7 mouse cellular contexts compared by ENCODE assay signal in the genomic region with DNA sequence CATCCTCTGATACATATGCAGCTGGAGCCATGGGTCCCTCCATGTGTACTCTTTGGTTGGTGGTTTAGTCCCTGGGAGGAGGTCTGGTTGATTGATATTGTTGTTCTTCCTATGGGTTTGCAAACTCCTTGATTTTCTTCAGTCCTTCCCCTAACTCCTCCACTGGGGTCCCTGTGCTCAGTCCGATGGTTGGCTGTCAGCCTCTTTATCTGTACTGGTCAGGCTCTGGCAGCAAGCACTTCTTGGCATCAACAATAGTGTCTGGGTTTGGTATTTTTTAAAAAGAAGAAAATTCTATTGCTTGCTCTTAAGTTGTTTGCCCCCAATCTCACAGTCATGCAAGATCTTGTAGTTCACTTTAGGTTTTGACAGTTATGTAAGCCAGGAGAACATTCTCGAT. TPM values are rescaled to one million over a fixed set of nuclear protein-coding genes. Genes with fewer than 3 reads are reported as not detected.
DNase-seq lines count a peak whose midpoint lies in the region; ATAC-seq and TF ChIP-seq lines count a peak whose summit lies in the region.
"Not testable (repeated sequence)": the region's sequence is repeated elsewhere in the genome, so short reads cannot be mapped to it uniquely, and the experiment has no call there.

No protein-coding gene starts in this region.

- not testable (repeated sequence) for H3K4me1 ChIP-seq in embryonic facial prominence, embryonic 15.5 days; intestine, embryonic 14.5 days (replicated peaks; ENCODE audit: control insufficient read depth, insufficient read depth, low read length)
- peaks cover 10% of the 10 kb centered on the region; the same call in 1 of the 2 replicates for H3K4me1 ChIP-seq in heart, embryonic 15.5 days (replicated peaks)
- H3K4me1 ChIP-seq in kidney, embryonic 15.5 days: peaks cover 30% of the 10 kb centered on the region
- H3K4me1 ChIP-seq in lung, embryonic 16.5 days (replicated peaks; ENCODE audit: control insufficient read depth, insufficient read depth, low read length): peaks cover 12% of the 10 kb centered on the region; the same call in 1 of the 2 replicates
- peaks cover 15% of the 10 kb centered on the region; the same call in 1 of the 2 replicates for H3K4me1 ChIP-seq in stomach, embryonic 16.5 days (ENCODE audit: control insufficient read depth, insufficient read depth, low read length)

- not testable (repeated sequence) for H3K4me2 ChIP-seq in embryonic facial prominence, embryonic 15.5 days (replicated peaks); heart, embryonic 15.5 days; intestine, embryonic 14.5 days (ENCODE audit: low read length); kidney, embryonic 15.5 days; lung, embryonic 16.5 days (ENCODE audit: low read depth, low read length); stomach, embryonic 16.5 days (ENCODE audit: low read depth, low read length)

- H3K27ac ChIP-seq in embryonic facial prominence, embryonic 15.5 days (replicated peaks): 0 out of 2 replicates have a peak overlapping the region, but pooled peaks have one; percentile 12
- peak overlapping the region; percentile 13; the same call in 1 of the 2 replicates for H3K27ac ChIP-seq in gastrocnemius, adult 2 months
- peak overlapping the region; percentile 53 for H3K27ac ChIP-seq in heart, embryonic 15.5 days
- H3K27ac ChIP-seq in intestine, embryonic 14.5 days (ENCODE audit: low read depth): peak overlapping the region; percentile 62
- H3K27ac ChIP-seq in kidney, embryonic 15.5 days: peak overlapping the region; percentile 86
- H3K27ac ChIP-seq in lung, embryonic 16.5 days (ENCODE audit: low read length): peak overlapping the region; percentile 82
- H3K27ac ChIP-seq in stomach, embryonic 16.5 days (ENCODE audit: low read length): 0 out of 2 replicates have a peak overlapping the region, but pooled peaks have one; percentile 8

- 41% methylated on average over 2 of the region's 2 CpGs for WGBS in embryonic facial prominence, embryonic 15.5 days
- 23% methylated on average over 2 of the region's 2 CpGs for WGBS in heart, embryonic 15.5 days
- WGBS in intestine, embryonic 14.5 days: 37% methylated on average over 2 of the region's 2 CpGs
- WGBS in kidney, embryonic 15.5 days: 44% methylated on average over 2 of the region's 2 CpGs
- 20% methylated on average over 2 of the region's 2 CpGs for WGBS in lung, embryonic 16.5 days
- WGBS in stomach, embryonic 16.5 days: 46% methylated on average over 2 of the region's 2 CpGs

- TF ChIP-seq CTCF in gastrocnemius, adult 2 months (IDR thresholded peaks at IDR 0.05): not testable (repeated sequence)

- not testable (repeated sequence) for H3K9ac ChIP-seq in embryonic facial prominence, embryonic 15.5 days; heart, embryonic 15.5 days; intestine, embryonic 14.5 days (ENCODE audit: low read length); kidney, embryonic 15.5 days; lung, embryonic 16.5 days (ENCODE audit: low read length); stomach, embryonic 16.5 days (ENCODE audit: low read length)

- ATAC-seq in embryonic facial prominence, embryonic 15.5 days (ENCODE audit: insufficient number of reproducible peaks, low FRiP score, low TSS enrichment, low read depth); intestine, embryonic 14.5 days (replicated peaks; ENCODE audit: low FRiP score, low TSS enrichment, low read depth); kidney, embryonic 15.5 days (replicated peaks; ENCODE audit: low FRiP score); lung, embryonic 16.5 days (ENCODE audit: low read depth); stomach, embryonic 16.5 days (ENCODE audit: insufficient read depth, low FRiP score): not testable (repeated sequence)
- ATAC-seq in heart, embryonic 15.5 days (replicated peaks; ENCODE audit: insufficient number of reproducible peaks, insufficient read depth, low FRiP score, low read depth): 0 out of 2 replicates have a peak, but pooled peaks have one; percentile 39

- not testable (repeated sequence) for H3K27me3 ChIP-seq in embryonic facial prominence, embryonic 15.5 days; heart, embryonic 15.5 days; intestine, embryonic 14.5 days (replicated peaks; ENCODE audit: control insufficient read depth, insufficient read depth, low read length); kidney, embryonic 15.5 days; lung, embryonic 16.5 days (ENCODE audit: control insufficient read depth, insufficient read depth, low read depth, low read length); stomach, embryonic 16.5 days (ENCODE audit: control insufficient read depth, insufficient read depth, low read length)

- H3K36me3 ChIP-seq in embryonic facial prominence, embryonic 15.5 days; heart, embryonic 15.5 days; intestine, embryonic 14.5 days (ENCODE audit: control insufficient read depth, insufficient read depth, low read length); kidney, embryonic 15.5 days; lung, embryonic 16.5 days (ENCODE audit: control insufficient read depth, insufficient read depth, low read length); stomach, embryonic 16.5 days (ENCODE audit: control insufficient read depth, insufficient read depth, low read length): not testable (repeated sequence)

- not testable (repeated sequence) for DNase-seq in gastrocnemius, adult 2 months; intestine, embryonic 14.5 days (ENCODE audit: low spot score)

- not testable (repeated sequence) for H3K4me3 ChIP-seq in embryonic facial prominence, embryonic 15.5 days (replicated peaks); gastrocnemius, adult 2 months; heart, embryonic 15.5 days; intestine, embryonic 14.5 days (ENCODE audit: low read depth, low read length); kidney, embryonic 15.5 days (replicated peaks); lung, embryonic 16.5 days (ENCODE audit: low read length); stomach, embryonic 16.5 days (replicated peaks; ENCODE audit: low read length)

- H3K9me3 ChIP-seq in embryonic facial prominence, embryonic 15.5 days (replicated peaks); heart, embryonic 15.5 days (replicated peaks); intestine, embryonic 14.5 days (ENCODE audit: control insufficient read depth, low read length); kidney, embryonic 15.5 days (replicated peaks); lung, embryonic 16.5 days (ENCODE audit: control insufficient read depth, low read length); stomach, embryonic 16.5 days (replicated peaks; ENCODE audit: control insufficient read depth, low read length): not testable (repeated sequence)

- intact Hi-C loops in gastrocnemius, adult 2 months (cut with DNase I): not testable (repeated sequence)

RNA-seq across cellular contexts. Expression of a gene that starts 34.0 kb away (rescaled TPM):
- 15.3 and 16.1 TPM in 2 replicates for polyA plus RNA-seq in embryonic facial prominence, embryonic 15.5 days (2015; fragmentation: Nextera tagmentation; extraction: Ambion mirVana)
- 10 to 100 TPM; 14.6 to 17.5 TPM for total RNA-seq in gastrocnemius, adult 2 months (2021)
- 5.6 and 7.8 TPM in 2 replicates for polyA plus RNA-seq in heart, embryonic 15.5 days (2015; fragmentation: Nextera tagmentation; extraction: Ambion mirVana)
- polyA plus RNA-seq in intestine, embryonic 14.5 days (2014; fragmentation: Nextera tagmentation; extraction: Ambion mirVana): 29.6 and 31.0 TPM in 2 replicates
- polyA plus RNA-seq in kidney, embryonic 15.5 days (2015; fragmentation: Nextera tagmentation; extraction: Ambion mirVana): 18.5 and 19.4 TPM in 2 replicates
- polyA plus RNA-seq in lung, embryonic 16.5 days (2015; fragmentation: Nextera tagmentation; extraction: Ambion mirVana): 8.7 and 8.9 TPM in 2 replicates
- 19.7 and 20.7 TPM in 2 replicates for polyA plus RNA-seq in stomach, embryonic 16.5 days (2015; fragmentation: Nextera tagmentation; extraction: Ambion mirVana)

Comparison
In these comparisons a context has a peak if more than half of its experiments do, and no peak if none do; other contexts are left out.
1. H3K27ac ChIP-seq: peak in every context shown above with its lines; median percentile 86 in kidney, embryonic 15.5 days; 82 in lung, embryonic 16.5 days; 62 in intestine, embryonic 14.5 days; 53 in heart, embryonic 15.5 days; 13 in gastrocnemius, adult 2 months; 12 in embryonic facial prominence, embryonic 15.5 days; 8 in stomach, embryonic 16.5 days.